Mouse (Mus musculus): ENCODE measurements around the gene Olfr1136.

Gene Olfr1136

DNA sequence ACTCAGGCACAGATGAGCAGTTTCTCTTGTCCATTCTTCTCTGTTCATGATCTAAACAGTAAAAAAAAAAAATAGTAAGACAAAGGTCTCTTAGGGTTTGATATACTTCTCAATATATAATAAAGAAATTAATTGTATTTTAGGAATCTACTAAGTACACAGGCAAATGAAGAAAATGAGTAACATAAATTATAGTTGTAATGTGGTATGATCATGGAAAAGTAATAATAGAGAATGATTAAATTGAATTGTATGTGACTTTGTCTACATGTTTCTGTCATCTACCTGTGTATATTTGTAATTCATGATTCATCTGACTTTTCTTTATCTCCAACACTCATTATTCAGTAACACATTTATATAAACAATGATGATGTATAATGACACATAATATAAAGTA, at the start of gene Olfr1136:
Olfr1136 (minus strand) TSS at position 101 of the 400 bp plus-strand sequence.
- no peak for DNase-seq (ENCODE audit: low spot score in 2 of 2)

DNA sequence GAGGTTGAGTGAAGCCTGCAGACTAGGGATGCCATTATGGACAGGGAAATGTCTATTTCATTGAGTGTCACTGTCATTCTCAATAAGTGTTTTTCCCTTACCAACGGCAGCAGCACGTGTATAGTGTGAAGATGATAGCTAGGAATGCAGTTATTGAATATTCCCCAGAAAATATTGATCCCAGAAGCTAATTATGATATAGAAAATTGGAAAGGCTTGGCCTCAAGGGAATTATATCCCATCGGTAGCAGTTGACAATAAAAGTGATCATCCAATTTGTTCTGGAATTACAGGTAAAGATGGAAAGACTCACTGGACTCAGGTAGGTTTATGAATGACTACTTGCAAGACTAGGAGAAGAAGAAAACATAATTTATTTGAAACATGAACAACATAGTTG, 49.7 kb upstream of the Olfr1136 start, which contains the start of gene Olfr1140:
Olfr1140 (plus strand) TSS at position 301 of the 400 bp plus-strand sequence.
- no peak for DNase-seq (ENCODE audit: low spot score in 2 of 2)

DNA sequence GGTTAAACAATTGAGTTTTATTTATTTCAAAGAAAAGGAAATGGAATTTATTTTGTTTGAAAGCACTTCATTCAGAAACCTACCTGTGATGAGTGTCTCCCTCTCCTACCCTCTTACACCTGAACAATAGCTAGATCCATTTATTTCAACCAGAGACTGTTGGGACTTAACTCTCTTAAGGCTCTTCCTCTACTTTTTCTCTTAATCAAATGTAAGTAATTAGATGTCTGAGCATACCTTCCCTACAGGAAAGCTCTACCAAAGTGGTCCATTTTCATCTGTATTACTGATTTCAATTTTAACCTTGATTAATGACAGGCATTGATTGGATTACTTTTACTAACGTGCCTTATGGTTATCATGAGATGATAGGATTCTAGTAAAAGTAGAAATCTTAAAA, 46.1 kb upstream of the Olfr1136 start, which contains the start of gene Olfr1138:
Olfr1138 (minus strand) TSS at position 101 of the 400 bp plus-strand sequence.
- no peak for DNase-seq (ENCODE audit: low spot score in 2 of 2)

DNA sequence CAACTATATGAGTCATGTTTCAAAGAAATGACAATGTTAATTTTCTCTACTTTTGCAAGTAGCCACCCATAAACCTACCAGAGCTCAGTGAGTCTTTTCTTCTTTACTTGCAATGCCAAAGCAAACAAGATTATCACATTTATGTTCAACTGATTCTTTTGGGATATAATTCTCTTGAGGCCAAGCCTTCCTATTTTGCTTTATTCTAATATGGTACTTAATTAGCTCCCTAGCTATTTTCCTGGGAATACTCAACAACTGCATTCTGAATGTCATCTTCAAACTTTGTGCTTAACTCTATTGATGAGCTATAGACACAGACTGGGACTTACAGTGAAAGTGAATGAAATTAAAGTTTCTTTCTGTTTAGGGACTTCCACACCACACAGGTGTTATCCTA, 19.3 kb upstream of the Olfr1136 start, which contains the start of gene Olfr1137:
Olfr1137 (minus strand) TSS at position 101 of the 400 bp plus-strand sequence.
- DNase-seq (ENCODE audit: low spot score in 2 of 2), result no peak

- no peak for DNase-seq (ENCODE audit: low spot score in 2 of 2)
Observed at GRCm38 (mm10) chr2:87673564-87673963, 20.2 kb downstream of the Olfr1136 start, which contains the start of gene Olfr1135. Gene Olfr1135, minus strand, starts transcription at chr2:87673664.

GRCm38 (mm10) chr2:87658360-87658759, 35.4 kb downstream of the Olfr1136 start, which contains the start of gene Olfr1134:
Gene Olfr1134, minus strand, starts transcription at chr2:87658460.
- no peak for DNase-seq (ENCODE audit: low spot score in 2 of 2)

- DNase-seq (ENCODE audit: low spot score in 2 of 2), result no peak
Observed at GRCm38 (mm10) chr2:87647274-87647673, 46.5 kb downstream of the Olfr1136 start, which contains the start of gene Olfr1133. Gene Olfr1133, minus strand, starts transcription at chr2:87647374.
